Mouse (Mus musculus) MEL (cell line): ENCODE measurements around the gene Mns1. TPM values are rescaled to one million over a fixed set of nuclear protein-coding genes. Genes with fewer than 3 reads are reported as not detected.

ENCODE experiments used
- DNase-seq: peaks from one replicate; pipeline ENCODE4 v3.0.0; 2011; ENCODE audit warnings: low read depth, low spot score
- H3K27ac ChIP-seq: 2 replicates; pipeline ENCODE4 v1.5.1; 2012; ENCODE audit warnings: low read depth, mild to moderate bottlenecking, control low read depth, low read length, moderate library complexity; ENCODE audit not compliant: control insufficient read depth
- H3K27me3 ChIP-seq, 2 experiments: fragments of 150-350 bp in 1 of 2; sonication (generic) in 1 of 2; 2 replicates each; pipeline ENCODE4 v1.6.1; 2012; ENCODE audit warnings: low read length in 2 of 2, mild to moderate bottlenecking in 2 of 2, improper control_type of control experiment in 1 of 2, moderate library complexity in 1 of 2; ENCODE audit not compliant: insufficient read depth in 2 of 2, control insufficient read depth in 1 of 2
- H3K36me3 ChIP-seq, 2 experiments: 2 replicates each; pipeline ENCODE4 v1.6.1; 2012 to 2014; ENCODE audit warnings: low read length in 2 of 2, improper control_type of control experiment in 1 of 2, inconsistent platforms in 1 of 2, mild to moderate bottlenecking in 1 of 2; ENCODE audit not compliant: insufficient read depth in 2 of 2, control insufficient read depth in 1 of 2
- H3K4me1 ChIP-seq, 2 experiments: fragments of 150-350 bp in 1 of 2; sonication (generic) in 1 of 2; 2 replicates each; pipeline ENCODE4 v1.6.1; 2012; ENCODE audit warnings: low read length in 2 of 2, improper control_type of control experiment in 1 of 2, mild to moderate bottlenecking in 1 of 2; ENCODE audit not compliant: insufficient read depth in 2 of 2, control insufficient read depth in 1 of 2
- H3K4me3 ChIP-seq, 2 experiments: fragments of 150-350 bp in 1 of 2; sonication (generic) in 1 of 2; 2 replicates each; pipeline ENCODE4 v1.5.1; 2012; ENCODE audit warnings: low read depth in 2 of 2, low read length in 2 of 2, mild to moderate bottlenecking in 2 of 2, moderate library complexity in 2 of 2, control low read depth in 1 of 2, improper control_type of control experiment in 1 of 2; ENCODE audit not compliant: control insufficient read depth in 1 of 2, insufficient read depth in 1 of 2
- H3K79me2 ChIP-seq: 2 replicates; pipeline ENCODE4 v1.6.1; 2012; ENCODE audit warnings: mild to moderate bottlenecking, low read length, moderate library complexity; ENCODE audit not compliant: control insufficient read depth, poor library complexity, insufficient read depth
- H3K9ac ChIP-seq: 2 replicates; pipeline ENCODE4 v1.6.1; 2012; ENCODE audit warnings: low read depth, mild to moderate bottlenecking, control low read depth, low read length, moderate library complexity; ENCODE audit not compliant: control insufficient read depth, poor library complexity, severe bottlenecking
- H3K9me3 ChIP-seq: fragments of 150-350 bp; sonication (generic); replicated peaks from 2 replicates; pipeline ENCODE4 v1.6.1; 2012; ENCODE audit warnings: mild to moderate bottlenecking, low read length, improper control_type of control experiment, moderate library complexity; ENCODE audit not compliant: insufficient read depth
- BHLHE40 ChIP-seq: IDR thresholded peaks from 2 replicates; pipeline ENCODE4 v1.6.1; 2012; ENCODE audit warnings: low read depth, mild to moderate bottlenecking, inconsistent platforms, low read length, improper control_type of control experiment, borderline replicate concordance
- CHD1 ChIP-seq: IDR thresholded peaks from 2 replicates; pipeline ENCODE4 v1.6.1; 2012; ENCODE audit warnings: low read depth, mild to moderate bottlenecking, inconsistent platforms, low read length, improper control_type of control experiment
- CHD2 ChIP-seq: IDR thresholded peaks from 2 replicates; pipeline ENCODE4 v1.6.1; 2011; ENCODE audit warnings: low read length, improper control_type of control experiment
- CTCF ChIP-seq, 3 experiments: IDR thresholded peaks in 2 of 3; conservative IDR thresholded peaks in 1 of 3; 2 replicates each; pipeline ENCODE4 v1.5.1; 2011 to 2012; ENCODE audit warnings: low read length in 3 of 3, low read depth in 2 of 3, mild to moderate bottlenecking in 2 of 3, improper control_type of control experiment in 1 of 3, inconsistent platforms in 1 of 3, mixed read lengths in 1 of 3, moderate library complexity in 1 of 3; ENCODE audit not compliant: control insufficient read depth in 1 of 3, insufficient read depth in 1 of 3, poor library complexity in 1 of 3, severe bottlenecking in 1 of 3
- ELF1 ChIP-seq: IDR thresholded peaks from 2 replicates; pipeline ENCODE4 v1.6.1; 2014; ENCODE audit warnings: low read depth, mild to moderate bottlenecking, inconsistent platforms, low read length, improper control_type of control experiment, moderate library complexity
- EP300 ChIP-seq, 2 experiments: IDR thresholded peaks; 2 replicates each; pipeline ENCODE4 v1.6.1; 2011; ENCODE audit warnings: improper control_type of control experiment in 2 of 2, low read length in 2 of 2, low read depth in 1 of 2, mild to moderate bottlenecking in 1 of 2
- ETS1 ChIP-seq: IDR thresholded peaks from 2 replicates; pipeline ENCODE4 v1.6.1; 2012; ENCODE audit warnings: low read depth, mild to moderate bottlenecking, inconsistent platforms, low read length, improper control_type of control experiment, moderate library complexity
- GABPA ChIP-seq: IDR thresholded peaks from 2 replicates; pipeline ENCODE4 v1.6.1; 2012; ENCODE audit warnings: low read depth, mild to moderate bottlenecking, inconsistent platforms, low read length, improper control_type of control experiment, moderate library complexity
- GATA1 ChIP-seq: IDR thresholded peaks from 2 replicates; pipeline ENCODE4 v1.6.1; 2011; ENCODE audit warnings: low read depth, low read length, improper control_type of control experiment
- HCFC1 ChIP-seq: IDR thresholded peaks from 2 replicates; pipeline ENCODE4 v1.6.1; 2012; ENCODE audit warnings: low read depth, mild to moderate bottlenecking, inconsistent platforms, low read length, improper control_type of control experiment, moderate library complexity
- KAT2A ChIP-seq: conservative IDR thresholded peaks from 2 replicates; pipeline ENCODE4 v1.6.1; 2012; ENCODE audit warnings: low read depth, low read length, improper control_type of control experiment, inconsistent platforms
- MAFK ChIP-seq: IDR thresholded peaks from 2 replicates; pipeline ENCODE4 v1.6.1; 2011; ENCODE audit warnings: low read depth, mild to moderate bottlenecking, low read length, improper control_type of control experiment, borderline replicate concordance
- MAX ChIP-seq: IDR thresholded peaks from 2 replicates; pipeline ENCODE4 v1.6.1; 2011; ENCODE audit warnings: low read length, improper control_type of control experiment
- MAZ ChIP-seq: IDR thresholded peaks from 2 replicates; pipeline ENCODE4 v1.6.1; 2012; ENCODE audit warnings: low read depth, mild to moderate bottlenecking, inconsistent platforms, low read length, improper control_type of control experiment
- MEF2A ChIP-seq: IDR thresholded peaks from 2 replicates; pipeline ENCODE4 v1.6.1; 2014; ENCODE audit warnings: low read depth, mild to moderate bottlenecking, inconsistent platforms, low read length, improper control_type of control experiment; ENCODE audit not compliant: poor library complexity, insufficient replicate concordance, severe bottlenecking; ENCODE audit errors: extremely low read depth
- MXI1 ChIP-seq: IDR thresholded peaks from 2 replicates; pipeline ENCODE4 v1.6.1; 2011; ENCODE audit warnings: mild to moderate bottlenecking, low read depth, low read length, improper control_type of control experiment
- MYB ChIP-seq: IDR thresholded peaks from 2 replicates; pipeline ENCODE4 v1.6.1; 2011; ENCODE audit warnings: mild to moderate bottlenecking, low read depth, low read length, improper control_type of control experiment
- MYC ChIP-seq: IDR thresholded peaks from 2 replicates; pipeline ENCODE4 v1.6.1; 2011; ENCODE audit warnings: low read depth, mild to moderate bottlenecking, low read length, improper control_type of control experiment, moderate library complexity
- NELFE ChIP-seq: IDR thresholded peaks from 2 replicates; pipeline ENCODE4 v1.6.1; 2011; ENCODE audit warnings: low read depth, low read length, improper control_type of control experiment
- NRF1 ChIP-seq: IDR thresholded peaks from 2 replicates; pipeline ENCODE4 v1.6.1; 2014; ENCODE audit warnings: low read depth, mild to moderate bottlenecking, inconsistent platforms, low read length, improper control_type of control experiment, moderate library complexity; ENCODE audit not compliant: poor library complexity, insufficient read depth, severe bottlenecking
- POLR2A ChIP-seq, 2 experiments: IDR thresholded peaks; 2 replicates each; pipeline ENCODE4 v1.6.1; 2011 to 2012; ENCODE audit warnings: low read length in 2 of 2, mild to moderate bottlenecking in 2 of 2, control low read depth in 1 of 2, improper control_type of control experiment in 1 of 2, low read depth in 1 of 2, moderate library complexity in 1 of 2; ENCODE audit not compliant: control insufficient read depth in 1 of 2, insufficient read depth in 1 of 2, poor library complexity in 1 of 2
- POLR2AphosphoS2 ChIP-seq: IDR thresholded peaks from 2 replicates; pipeline ENCODE4 v1.6.1; 2011; ENCODE audit warnings: low read length, improper control_type of control experiment
- POLR2AphosphoS5 ChIP-seq: IDR thresholded peaks from 2 replicates; pipeline ENCODE4 v1.6.1; 2012; ENCODE audit warnings: low read depth, borderline replicate concordance, mild to moderate bottlenecking, inconsistent platforms, low read length, moderate library complexity, mixed read lengths
- RAD21 ChIP-seq: IDR thresholded peaks from 2 replicates; pipeline ENCODE4 v1.6.1; 2011; ENCODE audit warnings: mild to moderate bottlenecking, low read depth, low read length, improper control_type of control experiment
- RCOR1 ChIP-seq: IDR thresholded peaks from 2 replicates; pipeline ENCODE4 v1.6.1; 2012; ENCODE audit warnings: low read depth, mild to moderate bottlenecking, inconsistent platforms, low read length, improper control_type of control experiment
- SIN3A ChIP-seq: IDR thresholded peaks from 2 replicates; pipeline ENCODE4 v1.6.1; 2012; ENCODE audit warnings: low read length, improper control_type of control experiment, inconsistent platforms
- SMC3 ChIP-seq: IDR thresholded peaks from 2 replicates; pipeline ENCODE4 v1.6.1; 2011; ENCODE audit warnings: low read depth, low read length, improper control_type of control experiment
- TAL1 ChIP-seq: IDR thresholded peaks from 2 replicates; pipeline ENCODE4 v1.6.1; 2012; ENCODE audit warnings: mild to moderate bottlenecking, inconsistent platforms, low read length, moderate library complexity, mixed read lengths
- TBP ChIP-seq: IDR thresholded peaks from 2 replicates; pipeline ENCODE4 v1.8.0; 2011; ENCODE audit warnings: low read depth, low read length, improper control_type of control experiment
- TCF12 ChIP-seq: IDR thresholded peaks from 2 replicates; pipeline ENCODE4 v1.6.1; 2014; ENCODE audit warnings: low read depth, mild to moderate bottlenecking, inconsistent platforms, low read length, improper control_type of control experiment, moderate library complexity
- UBTF ChIP-seq: IDR thresholded peaks from 2 replicates; pipeline ENCODE4 v1.6.1; 2012; ENCODE audit warnings: low read depth, mild to moderate bottlenecking, inconsistent platforms, low read length, improper control_type of control experiment, moderate library complexity, borderline replicate concordance; ENCODE audit not compliant: insufficient read depth
- USF1 ChIP-seq: IDR thresholded peaks from 2 replicates; pipeline ENCODE4 v1.6.1; 2014; ENCODE audit warnings: low read depth, mild to moderate bottlenecking, inconsistent platforms, low read length, improper control_type of control experiment, moderate library complexity
- USF2 ChIP-seq, 2 experiments: IDR thresholded peaks; 2 replicates each; pipeline ENCODE4 v1.6.1; 2011 to 2012; ENCODE audit warnings: improper control_type of control experiment in 2 of 2, low read length in 2 of 2, borderline replicate concordance in 1 of 2, inconsistent platforms in 1 of 2, low read depth in 1 of 2, mild to moderate bottlenecking in 1 of 2; ENCODE audit not compliant: insufficient read depth in 1 of 2
- ZC3H11A ChIP-seq: IDR thresholded peaks from 2 replicates; pipeline ENCODE4 v1.6.1; 2012; ENCODE audit warnings: low read depth, mild to moderate bottlenecking, inconsistent platforms, low read length, improper control_type of control experiment
- ZKSCAN1 ChIP-seq: IDR thresholded peaks from 2 replicates; pipeline ENCODE4 v1.6.1; 2012; ENCODE audit warnings: low read depth, mild to moderate bottlenecking, inconsistent platforms, low read length, improper control_type of control experiment, moderate library complexity
- ZMIZ1 ChIP-seq: IDR thresholded peaks from 2 replicates; pipeline ENCODE4 v1.6.1; 2012; ENCODE audit warnings: low read depth, mild to moderate bottlenecking, inconsistent platforms, low read length, improper control_type of control experiment, moderate library complexity
- ZNF384 ChIP-seq: IDR thresholded peaks from 2 replicates; pipeline ENCODE4 v1.6.1; 2012; ENCODE audit warnings: low read depth, mild to moderate bottlenecking, inconsistent platforms, low read length, improper control_type of control experiment
- polyA plus RNA-seq, 2 experiments: library from polyadenylated mRNA; stranded (reverse) in 1 of 2; unstranded in 1 of 2; fragments of >175 nt in 1 of 2; fragments of >200 nt in 1 of 2; gene quantifications; 2 replicates each; pipeline versions ENCODE4 v1.2.1 to v1.2.4; 2012; ENCODE audit warnings: low replicate concordance in 2 of 2, low read depth in 1 of 2; ENCODE audit not compliant: insufficient read length in 2 of 2, insufficient read depth in 1 of 2, missing spikeins in 1 of 2
- total RNA-seq: library from RNA; depleted of rRNA; stranded (reverse); fragments of 300-350 nt; gene quantifications from 2 replicates; pipeline ENCODE4 v1.2.3, GENCODE M21; 2012

Gene Mns1
- total and polyA plus RNA-seq, 3 experiments: 54.0 to 54.8 TPM; not detected in 1

- peaks cover 0 to 50% of the 10 kb centered on the region in 2 experiments; a peak in 3 of 4 replicates for H3K36me3 ChIP-seq
- TF ChIP-seq CTCF (IDR thresholded peaks at IDR 0.05 in 2 of 3, conservative IDR thresholded peaks at IDR 0.05 in 1 of 3; ENCODE audit: control insufficient read depth in 1 of 3, insufficient read depth in 1 of 3, low read depth in 2 of 3, low read length in 3 of 3, poor library complexity in 1 of 3, severe bottlenecking in 1 of 3): no peak
- TF ChIP-seq ELF1: no peak
- TF ChIP-seq USF2 (IDR thresholded peaks at IDR 0.05; ENCODE audit: borderline replicate concordance in 1 of 2, insufficient read depth in 1 of 2, low read depth in 1 of 2, low read length in 2 of 2): no peak
- no peak for TF ChIP-seq KAT2A
- TF ChIP-seq SMC3: no peak
- TF ChIP-seq TAL1: peak; percentile 69
- no peak for TF ChIP-seq USF1
- TF ChIP-seq POLR2A (IDR thresholded peaks at IDR 0.05; ENCODE audit: control insufficient read depth in 1 of 2, insufficient read depth in 1 of 2, low read depth in 1 of 2, low read length in 2 of 2, poor library complexity in 1 of 2): peak in 1 of 2 experiments; percentile 51; a peak in 2 of 4 replicates
- no peak for TF ChIP-seq UBTF
- TF ChIP-seq MYB: peak; percentile 23; the same call in 1 of the 2 replicates
- peak; percentile 92 for TF ChIP-seq GATA1
- TF ChIP-seq GABPA: no peak
- TF ChIP-seq CHD1: no peak
- TF ChIP-seq POLR2AphosphoS2: no peak
- TF ChIP-seq MAFK: no peak; the same call in 1 of the 2 replicates
- no peak for TF ChIP-seq ZNF384
- no peak for TF ChIP-seq NELFE
- no peak for TF ChIP-seq CHD2
- peak; percentile 81 for TF ChIP-seq MYC
- TF ChIP-seq ZC3H11A: no peak
- TF ChIP-seq SIN3A: peak; percentile 58; the same call in 1 of the 2 replicates
- TF ChIP-seq TCF12: peak; percentile 75
- TF ChIP-seq RCOR1: peak; percentile 82
- TF ChIP-seq POLR2AphosphoS5: no peak
- peak; percentile 81 for TF ChIP-seq TBP
- 0 out of 2 replicates have a peak, but pooled peaks have one; percentile 59 for TF ChIP-seq MAX
- TF ChIP-seq ETS1: peak; percentile 67
- peak; percentile 41; the same call in 1 of the 2 replicates for TF ChIP-seq HCFC1
- no peak for TF ChIP-seq RAD21
- no peak for TF ChIP-seq BHLHE40
- TF ChIP-seq ZMIZ1: no peak
- no peak for TF ChIP-seq MAZ
- no peak for TF ChIP-seq NRF1
- no peak for TF ChIP-seq MEF2A
- TF ChIP-seq ZKSCAN1: no peak
- TF ChIP-seq MXI1: peak; percentile 39; the same call in 1 of the 2 replicates
- peak; percentile 80 to 83 for TF ChIP-seq EP300 (IDR thresholded peaks at IDR 0.05; ENCODE audit: low read depth in 1 of 2, low read length in 2 of 2)
Measured at GRCm38 (mm10) chr9:72465754-72466181, 28.0 kb downstream of the Mns1 start.

More at GRCm38 (mm10) chr9:72465754-72466181, 28.0 kb downstream of the Mns1 start:
- Histone ChIP-seq H3K27ac (peak overlapping the region; percentile 99), H3K4me3 (peak overlapping the region; percentile 42 to 56), H3K27me3 (no peaks in the 10 kb centered on the region), H3K9me3 (no peaks in the 10 kb centered on the region), H3K4me1 (peaks cover 16 to 29% of the 10 kb centered on the region in 2 experiments), H3K9ac (peak overlapping the region; percentile 62), H3K79me2 (no peaks in the 10 kb centered on the region)
- peak; percentile 88 for DNase-seq
